Mouse (Mus musculus) forebrain, embryonic 11.5 days (tissue): ENCODE data around the gene Pgbd5. TPM values are rescaled to one million over a fixed set of nuclear protein-coding genes. Genes with fewer than 3 reads are reported as not detected.

ENCODE experiments used
- ATAC-seq: fragments of 200-750 bp; cut with Nextera tagmentation; replicated peaks from 2 replicates; pipeline ENCODE4 v1.8.0; 2017; ENCODE audit warnings: moderate TSS enrichment; ENCODE audit not compliant: low FRiP score
- DNase-seq: peaks from one replicate; pipeline ENCODE4 v3.0.0-alpha.2; 2017; ENCODE audit warnings: low spot score
- H3K27ac ChIP-seq: fragments of 300-500 bp; sonication (generic); 2 replicates; pipeline ENCODE4 v1.5.1; 2014; ENCODE audit warnings: low read depth, low read length
- H3K27me3 ChIP-seq: fragments of 300-500 bp; sonication (generic); 2 replicates; pipeline ENCODE4 v1.6.1; 2014; ENCODE audit warnings: mild to moderate bottlenecking, low read length, mixed read lengths; ENCODE audit not compliant: control insufficient read depth, insufficient read depth
- H3K36me3 ChIP-seq: fragments of 300-500 bp; sonication (generic); 2 replicates; pipeline ENCODE4 v1.6.1; 2014; ENCODE audit warnings: mild to moderate bottlenecking, low read length, moderate library complexity, mixed read lengths; ENCODE audit not compliant: control insufficient read depth, insufficient read depth
- H3K4me1 ChIP-seq: fragments of 300-500 bp; sonication (generic); replicated peaks from 2 replicates; pipeline ENCODE4 v1.6.1; 2014; ENCODE audit warnings: low read length, mixed read lengths; ENCODE audit not compliant: control insufficient read depth, insufficient read depth
- H3K4me2 ChIP-seq: fragments of 300-500 bp; sonication (generic); 2 replicates; pipeline ENCODE4 v1.6.1; 2014; ENCODE audit warnings: low read depth, mild to moderate bottlenecking, low read length, moderate library complexity, mixed read lengths; ENCODE audit not compliant: severe bottlenecking
- H3K4me3 ChIP-seq: fragments of 300-500 bp; sonication (generic); 2 replicates; pipeline ENCODE4 v1.5.1; 2014; ENCODE audit warnings: low read depth, low read length
- H3K9ac ChIP-seq: fragments of 300-500 bp; sonication (generic); 2 replicates; pipeline ENCODE4 v1.6.1; 2014; ENCODE audit warnings: low read length
- H3K9me3 ChIP-seq: fragments of 300-500 bp; sonication (generic); 2 replicates; pipeline ENCODE4 v1.6.1; 2016; ENCODE audit warnings: low read length, mixed read lengths; ENCODE audit not compliant: control insufficient read depth
- WGBS: fragments of 180-500 bp; shearing (Covaris S2); extraction: QIAGEN DNeasy Blood & Tissue Kit; methylation state at CpG from one replicate; pipeline ENCODE4 v1.1.7; 2014; 5-methylcytosine and 5-hydroxymethylcytosine counted together
- polyA plus RNA-seq: library from polyadenylated mRNA; unstranded; fragments of >200 nt; fragmentation: Nextera tagmentation; extraction: Ambion mirVana; gene quantifications from 2 replicates; pipeline ENCODE4 v1.2.1, GENCODE M21; 2014

Gene Pgbd5
- polyA plus RNA-seq, 1 experiment from 2014 or later: 5.3 TPM

DNA sequence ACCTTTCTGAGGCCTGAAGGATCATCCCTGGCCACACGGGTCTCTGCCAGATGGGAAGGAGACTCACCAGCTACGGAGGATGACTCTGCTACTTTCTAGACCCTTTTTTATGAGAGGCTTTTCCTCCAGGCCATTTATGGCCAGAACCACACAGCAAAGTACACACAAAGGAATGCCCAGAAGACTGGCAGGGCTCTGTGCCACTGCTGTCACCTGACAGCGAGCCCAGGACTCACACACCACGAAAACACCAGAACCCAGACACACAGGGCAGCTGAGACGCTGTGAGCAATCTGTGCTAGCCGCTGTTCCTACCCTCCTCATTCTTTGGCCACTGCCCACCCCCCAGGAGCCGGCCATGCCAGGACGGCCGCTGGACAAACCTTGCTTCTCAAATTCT lies 63.7 kb downstream of the Pgbd5 start:
- no peak overlapping the region for H3K9ac ChIP-seq
- DNase-seq (no peak), ATAC-seq (no peak)
- H3K4me1 ChIP-seq: no peaks in the 10 kb centered on the region
- H3K4me3 ChIP-seq: no peak overlapping the region
- H3K27ac ChIP-seq: no peak overlapping the region
- H3K27me3 ChIP-seq: no peaks in the 10 kb centered on the region
- no peaks in the 10 kb centered on the region for H3K9me3 ChIP-seq
- H3K36me3 ChIP-seq: no peaks in the 10 kb centered on the region
- no peak overlapping the region for H3K4me2 ChIP-seq
- WGBS: 89% methylated on average over 9 of the region's 9 CpGs

DNA sequence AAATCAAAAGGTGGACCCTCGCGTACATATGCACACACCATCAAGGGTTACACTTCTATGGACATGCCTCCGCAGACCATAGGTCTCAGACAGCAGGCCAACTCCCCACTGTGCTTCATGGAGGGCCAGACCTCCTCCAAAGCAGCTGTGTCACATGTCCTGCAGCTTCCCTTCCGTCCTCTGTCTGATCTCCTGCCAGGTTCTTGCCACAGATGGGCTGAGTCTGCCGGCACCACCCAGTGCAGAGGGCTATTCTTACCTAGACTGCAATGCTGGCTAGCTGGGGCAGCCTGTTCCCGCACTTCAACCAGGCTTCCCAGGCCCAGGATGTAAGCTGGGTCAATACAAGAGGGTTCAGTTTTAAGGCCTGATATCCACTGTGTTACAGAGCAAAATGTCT lies 64.3 kb downstream of the Pgbd5 start:
- DNase-seq (no peak), ATAC-seq (no peak)
- Histone ChIP-seq H3K36me3 (no peaks in the 10 kb centered on the region), H3K9ac (no peak overlapping the region), H3K4me1 (no peaks in the 10 kb centered on the region), H3K4me2 (no peak overlapping the region), H3K9me3 (no peaks in the 10 kb centered on the region), H3K4me3 (no peak overlapping the region), H3K27ac (no peak overlapping the region), H3K27me3 (no peaks in the 10 kb centered on the region)
- 81% methylated on average over 6 of the region's 6 CpGs for WGBS

GRCm38 (mm10) chr8:124373753-124374152 lies 65.7 kb downstream of the Pgbd5 start:
- Histone ChIP-seq H3K27ac (no peak overlapping the region), H3K4me1 (no peaks in the 10 kb centered on the region), H3K36me3 (no peaks in the 10 kb centered on the region), H3K4me3 (no peak overlapping the region), H3K9ac (no peak overlapping the region), H3K9me3 (no peaks in the 10 kb centered on the region), H3K27me3 (no peaks in the 10 kb centered on the region), H3K4me2 (no peak overlapping the region)
- DNase-seq (no peak), ATAC-seq (no peak)
- 93% methylated on average over 5 of the region's 5 CpGs for WGBS

- Histone ChIP-seq H3K4me2 (no peak overlapping the region), H3K4me3 (no peak overlapping the region), H3K4me1 (no peaks in the 10 kb centered on the region), H3K9ac (no peak overlapping the region), H3K9me3 (no peaks in the 10 kb centered on the region), H3K27me3 (no peaks in the 10 kb centered on the region), H3K36me3 (no peaks in the 10 kb centered on the region), H3K27ac (no peak overlapping the region)
- DNase-seq (no peak), ATAC-seq (no peak)
- WGBS: 90% methylated on average over 23 of the region's 23 CpGs
These were observed 67.9 kb downstream of the Pgbd5 start for GRCm38 (mm10) chr8:124371410-124372123.

DNA sequence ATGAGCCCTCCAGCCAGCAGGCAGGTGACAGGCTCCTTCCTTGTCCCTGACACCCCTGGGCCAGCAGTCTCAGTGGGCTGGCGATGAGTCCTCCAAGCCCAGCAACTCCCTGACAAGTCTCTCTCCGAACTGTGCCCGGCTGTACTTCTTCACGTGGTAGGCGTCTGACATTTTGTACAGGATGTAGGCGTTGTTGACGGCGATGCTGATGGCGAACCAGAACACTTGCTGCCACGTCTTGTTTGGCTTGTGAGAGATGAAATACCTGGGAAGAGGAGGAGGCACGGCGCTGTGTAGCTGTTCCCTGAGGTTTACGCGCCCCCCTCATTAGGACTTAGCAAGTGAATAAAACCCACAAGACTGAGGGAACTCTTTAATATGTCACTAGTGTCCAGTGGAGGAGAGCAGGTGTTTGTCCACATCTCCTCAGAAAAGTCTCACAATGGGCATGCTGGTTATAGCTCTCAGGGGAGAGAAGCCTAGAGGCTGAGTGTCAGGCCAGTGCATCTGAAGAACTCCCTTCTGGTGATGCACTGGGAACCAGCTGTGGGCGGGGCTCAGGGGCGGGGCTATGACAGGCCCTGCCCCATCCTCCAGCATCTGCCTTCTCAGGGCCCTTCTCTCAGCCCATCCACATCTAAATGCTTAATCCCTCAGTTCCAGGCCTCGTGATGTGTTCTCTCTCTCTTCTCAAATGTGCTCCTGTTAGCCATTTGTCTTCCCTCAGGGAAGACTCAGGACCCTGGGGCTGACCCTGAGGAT lies 68.9 kb downstream of the Pgbd5 start:
- Histone ChIP-seq H3K27me3 (no peaks in the 10 kb centered on the region), H3K4me2 (no peak overlapping the region), H3K27ac (no peak overlapping the region), H3K4me1 (no peaks in the 10 kb centered on the region), H3K9me3 (no peaks in the 10 kb centered on the region), H3K4me3 (no peak overlapping the region), H3K36me3 (no peaks in the 10 kb centered on the region), H3K9ac (no peak overlapping the region)
- 78% methylated on average over 17 of the region's 17 CpGs for WGBS
- ATAC-seq (no peak), DNase-seq (no peak)

DNA sequence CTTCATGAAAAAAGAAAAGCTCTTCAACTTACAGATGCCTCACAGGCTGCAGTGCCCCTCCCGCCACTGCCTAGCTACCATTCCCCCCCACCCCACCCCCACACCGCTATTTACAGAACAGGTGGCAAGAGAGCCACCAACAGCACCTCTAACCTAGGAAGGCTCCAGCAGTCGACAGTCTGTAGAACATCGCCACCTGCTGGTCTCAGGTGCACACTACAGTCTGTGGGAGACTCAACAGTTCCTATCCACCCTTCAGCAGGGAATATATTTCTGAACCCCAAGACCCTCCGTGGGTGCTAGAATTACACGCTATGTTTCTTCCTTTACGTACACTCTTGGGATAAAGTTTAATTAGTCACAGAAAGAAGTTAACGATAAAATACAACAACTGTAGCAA lies 71.2 kb downstream of the Pgbd5 start:
- WGBS: 19% methylated on average over 8 of the region's 8 CpGs
- Histone ChIP-seq H3K9ac (no peak overlapping the region), H3K9me3 (no peaks in the 10 kb centered on the region), H3K4me1 (no peaks in the 10 kb centered on the region), H3K4me3 (no peak overlapping the region), H3K27me3 (no peaks in the 10 kb centered on the region), H3K27ac (no peak overlapping the region), H3K4me2 (no peak overlapping the region), H3K36me3 (no peaks in the 10 kb centered on the region)
- peak; percentile 87 for DNase-seq
- ATAC-seq: no peak

DNA sequence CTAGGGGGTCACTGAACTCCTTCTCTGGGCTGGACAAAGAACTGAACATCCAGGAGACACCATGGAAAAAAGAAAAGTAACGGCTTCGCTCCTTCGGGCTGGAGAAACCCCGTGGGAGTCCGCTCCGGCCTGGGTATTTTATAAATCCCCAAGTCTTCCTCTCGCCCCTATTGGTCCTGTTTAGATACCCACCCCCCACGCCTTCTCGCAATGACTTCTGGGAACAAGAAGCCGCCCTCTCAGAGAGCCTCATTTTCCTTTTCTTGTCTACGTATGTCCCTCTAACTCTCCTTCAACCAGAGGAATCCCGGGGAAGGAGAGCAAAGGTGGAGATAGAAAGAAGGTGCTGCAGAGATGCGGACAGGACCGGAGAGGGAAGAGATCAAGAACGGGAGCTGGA lies 76.1 kb downstream of the Pgbd5 start:
- DNase-seq (no peak), ATAC-seq (no peak)
- Histone ChIP-seq H3K4me2 (no peak overlapping the region), H3K9me3 (no peaks in the 10 kb centered on the region; the same call in 1 of the 2 replicates), H3K27ac (no peak overlapping the region), H3K36me3 (no peaks in the 10 kb centered on the region), H3K9ac (no peak overlapping the region), H3K4me3 (no peak overlapping the region), H3K27me3 (no peaks in the 10 kb centered on the region), H3K4me1 (no peaks in the 10 kb centered on the region)
- WGBS: 94% methylated on average over 15 of the region's 15 CpGs

DNA sequence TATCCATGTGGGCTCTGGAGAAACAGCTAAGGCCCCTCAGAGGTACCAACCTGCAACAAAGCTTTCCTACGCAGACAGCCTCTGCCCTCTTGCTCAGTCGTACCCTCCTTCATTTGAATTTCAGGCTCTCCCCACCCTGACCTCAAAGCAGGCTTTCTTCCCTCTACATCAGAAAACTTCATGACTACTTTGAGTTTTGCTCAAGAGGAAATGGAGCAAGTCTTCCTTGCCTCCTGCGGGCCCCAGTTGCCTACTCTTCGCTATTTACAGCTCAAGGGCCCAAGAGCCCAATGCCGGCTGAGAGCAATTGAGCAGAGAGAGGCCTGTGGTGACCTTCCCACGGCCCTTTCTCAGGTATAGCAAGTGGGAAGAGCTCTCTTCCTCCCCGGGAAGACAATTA lies 76.9 kb downstream of the Pgbd5 start:
- Histone ChIP-seq H3K9ac (no peak overlapping the region), H3K4me2 (no peak overlapping the region), H3K27me3 (no peaks in the 10 kb centered on the region), H3K4me1 (no peaks in the 10 kb centered on the region), H3K27ac (no peak overlapping the region), H3K36me3 (no peaks in the 10 kb centered on the region), H3K4me3 (no peak overlapping the region), H3K9me3 (no peaks in the 10 kb centered on the region; the same call in 1 of the 2 replicates)
- no peak for ATAC-seq
- 85% methylated on average over 7 of the region's 7 CpGs for WGBS
- no peak for DNase-seq
